Comparison of ENCODE assay signal across 21 mouse cellular contexts in the genomic region with DNA sequence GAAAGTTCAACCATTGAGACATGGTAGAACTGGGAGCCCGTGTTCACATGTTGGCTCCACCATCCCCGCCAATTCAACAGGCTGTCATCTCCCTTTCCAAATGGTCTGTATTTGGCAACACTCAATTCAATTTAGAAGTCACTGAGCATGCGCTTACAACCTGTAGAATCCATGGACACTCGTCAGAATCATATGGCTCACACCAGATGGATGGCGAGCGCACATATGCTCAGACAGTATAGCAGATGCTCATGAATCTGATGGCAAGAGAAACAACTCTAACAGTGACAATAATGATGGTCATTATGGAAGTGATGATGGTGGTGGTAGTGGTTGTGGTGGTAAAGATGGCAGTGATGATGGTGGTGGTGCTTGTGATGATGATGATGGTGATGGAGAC.
DNase-seq lines count a peak whose midpoint lies in the region; ATAC-seq and TF ChIP-seq lines count a peak whose summit lies in the region.
"Had no signal": no experiment of that assay in that cellular context is flagged by ENCODE, and none has a peak within 500 bp of the region (broad histone marks: within the 10 kb centered on the region; RNA-seq: fewer than 3 reads in every experiment).

No protein-coding gene starts in this region.

- no peaks in the 10 kb centered on the region for H3K4me1 ChIP-seq in forebrain, postnatal 0 days (ENCODE audit: insufficient read depth)
- no peaks in the 10 kb centered on the region for H3K4me1 ChIP-seq in forebrain, embryonic 11.5 days (replicated peaks; ENCODE audit: control insufficient read depth, insufficient read depth, low read length)
- H3K4me1 ChIP-seq: embryonic facial prominence, embryonic 13.5 days; embryonic facial prominence, embryonic 15.5 days; forebrain, embryonic 10.5 days; forebrain, embryonic 13.5 days had no signal

- no peak overlapping the region for H3K4me2 ChIP-seq in forebrain, postnatal 0 days (ENCODE audit: low read depth)
- H3K4me2 ChIP-seq in forebrain, embryonic 11.5 days (ENCODE audit: low read depth, low read length, severe bottlenecking), result no peak overlapping the region
- H3K4me2 ChIP-seq: embryonic facial prominence, embryonic 13.5 days; embryonic facial prominence, embryonic 15.5 days; forebrain, embryonic 13.5 days had no signal

- no peaks in the 10 kb centered on the region for H3K27me3 ChIP-seq in forebrain, postnatal 0 days (ENCODE audit: insufficient read depth, low read length)
- H3K27me3 ChIP-seq in forebrain, embryonic 11.5 days (ENCODE audit: control insufficient read depth, insufficient read depth, low read length), result no peaks in the 10 kb centered on the region
- H3K27me3 ChIP-seq: embryonic facial prominence, embryonic 13.5 days; embryonic facial prominence, embryonic 15.5 days; forebrain, embryonic 13.5 days had no signal

- WGBS in forebrain, postnatal 0 days, result 73% methylated on average over 6 of the region's 6 CpGs
- 95% methylated on average over 6 of the region's 6 CpGs for WGBS in forebrain, embryonic 11.5 days

- peak; percentile 14; the same call in 1 of the 2 replicates for ATAC-seq in forebrain, postnatal 0 days
- no peak for ATAC-seq in forebrain, embryonic 11.5 days (replicated peaks; ENCODE audit: low FRiP score)
- ATAC-seq: forebrain, embryonic 13.5 days had no signal

- H3K36me3 ChIP-seq in forebrain, postnatal 0 days (ENCODE audit: insufficient read depth), result no peaks in the 10 kb centered on the region
- no peaks in the 10 kb centered on the region for H3K36me3 ChIP-seq in forebrain, embryonic 11.5 days (ENCODE audit: control insufficient read depth, insufficient read depth, low read length)
- H3K36me3 ChIP-seq: embryonic facial prominence, embryonic 13.5 days; embryonic facial prominence, embryonic 15.5 days; forebrain, embryonic 10.5 days had no signal

- no peaks in the 10 kb centered on the region for H3K9me3 ChIP-seq in forebrain, postnatal 0 days (ENCODE audit: low read length)
- no peaks in the 10 kb centered on the region for H3K9me3 ChIP-seq in forebrain, embryonic 11.5 days (ENCODE audit: control insufficient read depth, low read length)
- H3K9me3 ChIP-seq: embryonic facial prominence, embryonic 13.5 days; embryonic facial prominence, embryonic 15.5 days; forebrain, embryonic 10.5 days; forebrain, embryonic 13.5 days had no signal

- TF ChIP-seq POLR2A in brain, embryonic 14.5 days (IDR thresholded peaks at IDR 0.05; ENCODE audit: borderline replicate concordance, extremely low read depth, insufficient read depth, insufficient read length, poor library complexity, severe bottlenecking), result no peak

- no peak overlapping the region for H3K27ac ChIP-seq in forebrain, postnatal 0 days (ENCODE audit: low read depth, low read length)
- no peak overlapping the region for H3K27ac ChIP-seq in forebrain, embryonic 11.5 days (ENCODE audit: low read depth, low read length)
- H3K27ac ChIP-seq: embryonic facial prominence, embryonic 13.5 days; embryonic facial prominence, embryonic 15.5 days; forebrain, embryonic 10.5 days; forebrain, embryonic 13.5 days had no signal

- DNase-seq in forebrain, postnatal 0 days, result peak; percentile 60
- no peak for DNase-seq in forebrain, embryonic 11.5 days (ENCODE audit: low spot score)
- peak; percentile 51 to 75 for DNase-seq in right cerebral cortex, postnatal 10 days (ENCODE audit: low spot score in 2 of 2)
- no peak for DNase-seq in right cerebral cortex, adult 2 months (ENCODE audit: low spot score in 2 of 2)
- peak; percentile 23 for DNase-seq in brain, adult 2 months (ENCODE audit: low read depth, low spot score)
- DNase-seq in brain, embryonic 14.5 days (ENCODE audit: low read depth), result peak; percentile 31
- DNase-seq in adrenal gland, postnatal 25 days, result no peak
- DNase-seq: adrenal gland, adult 8-10 months; adrenal gland, postnatal 14 days; cerebellum, adult 11 months; cerebellum, adult 18-20 months; cerebellum, adult 8-10 months; cerebellum, adult 9-11 months; cerebellum, postnatal 14 days; cerebellum, postnatal 36 days; embryo, embryonic 11 days had no signal

- H3K9ac ChIP-seq in forebrain, postnatal 0 days, result no peak overlapping the region
- H3K9ac ChIP-seq in forebrain, embryonic 11.5 days (ENCODE audit: low read length), result no peak overlapping the region
- H3K9ac ChIP-seq: embryonic facial prominence, embryonic 13.5 days; embryonic facial prominence, embryonic 15.5 days; forebrain, embryonic 13.5 days had no signal

- no peak for TF ChIP-seq CTCF in forebrain, postnatal 0 days (IDR thresholded peaks at IDR 0.05; ENCODE audit: low read depth)
- no peak for TF ChIP-seq CTCF in brain, embryonic 14.5 days (IDR thresholded peaks at IDR 0.05; ENCODE audit: borderline replicate concordance, extremely low read depth, insufficient read depth, insufficient read length)

- no peak overlapping the region for H3K4me3 ChIP-seq in forebrain, postnatal 0 days (ENCODE audit: low read depth, low read length)
- no peak overlapping the region for H3K4me3 ChIP-seq in forebrain, embryonic 11.5 days (ENCODE audit: low read depth, low read length)
- H3K4me3 ChIP-seq: embryonic facial prominence, embryonic 13.5 days; embryonic facial prominence, embryonic 15.5 days; erythroblast, embryonic 14.5 days; forebrain, embryonic 10.5 days; forebrain, embryonic 13.5 days had no signal

Comparison
In these comparisons a context has a peak if more than half of its experiments do, and no peak if none do; other contexts are left out.
1. DNase-seq: peak in forebrain, postnatal 0 days (single experiment), right cerebral cortex, postnatal 10 days (2 of 2), brain, adult 2 months (single experiment) and brain, embryonic 14.5 days (single experiment); none in forebrain, embryonic 11.5 days (single experiment), right cerebral cortex, adult 2 months (0 of 2) and adrenal gland, postnatal 25 days (single experiment).